Mouse (Mus musculus) ES-E14 (cell line): ENCODE measurements around the gene Grm1. TPM values are rescaled to one million over a fixed set of nuclear protein-coding genes. Genes with fewer than 3 reads are reported as not detected.

Experiments used
- DNase-seq: peaks from one replicate; pipeline ENCODE4 v3.0.0-alpha.2; 2013; ENCODE audit warnings: low read depth, low spot score
- H3K27ac ChIP-seq: 2 replicates; pipeline ENCODE4 v1.5.1; 2012; ENCODE audit warnings: low read depth, mild to moderate bottlenecking, low read length, moderate library complexity, mixed read lengths; ENCODE audit not compliant: poor library complexity, insufficient read depth, severe bottlenecking
- H3K36me3 ChIP-seq: 2 replicates; pipeline ENCODE4 v1.6.1; 2012; ENCODE audit warnings: mild to moderate bottlenecking, low read length, moderate library complexity, mixed read lengths; ENCODE audit not compliant: control insufficient read depth, poor library complexity, insufficient read depth, severe bottlenecking
- H3K4me1 ChIP-seq, 2 experiments: fragments of 150-350 bp in 1 of 2; sonication (generic) in 1 of 2; 2 replicates each; pipeline ENCODE4 v1.6.1; 2012; ENCODE audit warnings: low read length in 2 of 2, mild to moderate bottlenecking in 1 of 2, mixed read lengths in 1 of 2; ENCODE audit not compliant: control insufficient read depth in 2 of 2, insufficient read depth in 2 of 2, poor library complexity in 1 of 2
- H3K4me3 ChIP-seq, 2 experiments: fragments of 150-350 bp in 1 of 2; sonication (generic) in 1 of 2; 2 replicates each; pipeline ENCODE4 v1.5.1; 2012; ENCODE audit warnings: low read length in 2 of 2, low read depth in 1 of 2, mild to moderate bottlenecking in 1 of 2, mixed read lengths in 1 of 2; ENCODE audit not compliant: insufficient read depth in 1 of 2, poor library complexity in 1 of 2, severe bottlenecking in 1 of 2
- H3K9ac ChIP-seq: 2 replicates; pipeline ENCODE4 v1.6.1; 2012; ENCODE audit warnings: low read depth, mild to moderate bottlenecking, low read length, mixed read lengths; ENCODE audit not compliant: poor library complexity, insufficient read depth, severe bottlenecking
- H3K9me3 ChIP-seq: fragments of 150-350 bp; sonication (generic); 2 replicates; pipeline ENCODE4 v1.6.1; 2012; ENCODE audit warnings: low read depth, mild to moderate bottlenecking, low read length; ENCODE audit not compliant: control insufficient read depth, insufficient read depth
- CHD2 ChIP-seq: IDR thresholded peaks from 2 replicates; pipeline ENCODE4 v1.6.1; 2014; ENCODE audit warnings: mild to moderate bottlenecking, low read depth, low read length, inconsistent platforms
- HCFC1 ChIP-seq: IDR thresholded peaks from 2 replicates; pipeline ENCODE4 v1.6.1; 2012; ENCODE audit warnings: low read length, inconsistent platforms, borderline replicate concordance; ENCODE audit not compliant: insufficient read depth
- MAFK ChIP-seq: IDR thresholded peaks from 2 replicates; pipeline ENCODE4 v1.6.1; 2014; ENCODE audit warnings: mild to moderate bottlenecking, low read depth, low read length, inconsistent platforms; ENCODE audit not compliant: insufficient read depth
- ZC3H11A ChIP-seq: IDR thresholded peaks from 2 replicates; pipeline ENCODE4 v1.6.1; 2012; ENCODE audit warnings: low read depth, mild to moderate bottlenecking, inconsistent platforms, low read length, borderline replicate concordance
- ZNF384 ChIP-seq: IDR thresholded peaks from 2 replicates; pipeline ENCODE4 v1.6.1; 2012; ENCODE audit warnings: low read depth, low read length, inconsistent platforms
- in situ Hi-C, 2 experiments: fragments of 600-800 bp; cut with MboI; formaldehyde crosslinking; loops; one replicate each; pipeline ENCODE4 v1.15.1; 2025; ENCODE audit warnings: low sequenced_read_pairs in 2 of 2, inconsistent platforms in 1 of 2; ENCODE audit not compliant: unreplicated experiment in 2 of 2
- total RNA-seq: library from RNA; depleted of rRNA; stranded (reverse); fragments of 300-350 nt; gene quantifications from 2 replicates; pipeline ENCODE4 v1.2.3, GENCODE M21; 2012

The Grm1 gene
- total RNA-seq, 1 experiment: not detected

GRCm38 (mm10) chr10:10812750-10813711 lies 269.1 kb downstream of the Grm1 start:
- Histone ChIP-seq H3K36me3 (no peaks in the 10 kb centered on the region), H3K4me1 (no peaks in the 10 kb centered on the region), H3K9ac (no peak overlapping the region), H3K4me3 (no peak overlapping the region), H3K27ac (no peak overlapping the region), H3K9me3 (no peaks in the 10 kb centered on the region)
- in situ Hi-C loops: no loop called here
- no peak for DNase-seq
- TF ChIP-seq MAFK (no peak), ZC3H11A (no peak), HCFC1 (no peak), ZNF384 (no peak), CHD2 (no peak)

GRCm38 (mm10) chr10:10809777-10810176 lies 272.4 kb downstream of the Grm1 start:
- Histone ChIP-seq H3K4me3 (no peak overlapping the region), H3K36me3 (no peaks in the 10 kb centered on the region), H3K9ac (no peak overlapping the region), H3K9me3 (no peaks in the 10 kb centered on the region), H3K27ac (no peak overlapping the region), H3K4me1 (no peaks in the 10 kb centered on the region)
- DNase-seq: no peak
- TF ChIP-seq ZNF384 (no peak), HCFC1 (no peak), CHD2 (no peak), MAFK (no peak), ZC3H11A (no peak)
- in situ Hi-C loops: no loop called here

- no peak overlapping the region for H3K9ac ChIP-seq
- in situ Hi-C loops: no loop called here
- H3K36me3 ChIP-seq: no peaks in the 10 kb centered on the region
- no peak for DNase-seq
- no peak overlapping the region for H3K27ac ChIP-seq
- no peaks in the 10 kb centered on the region for H3K4me1 ChIP-seq
- no peaks in the 10 kb centered on the region for H3K9me3 ChIP-seq
- no peak overlapping the region for H3K4me3 ChIP-seq
- TF ChIP-seq HCFC1 (no peak), ZNF384 (no peak), CHD2 (no peak), ZC3H11A (no peak), MAFK (no peak)
These were observed 286.8 kb downstream of the Grm1 start for GRCm38 (mm10) chr10:10795321-10795720.

- Histone ChIP-seq H3K9ac (no peak overlapping the region), H3K27ac (no peak overlapping the region), H3K4me3 (no peak overlapping the region), H3K4me1 (no peaks in the 10 kb centered on the region), H3K9me3 (no peaks in the 10 kb centered on the region), H3K36me3 (no peaks in the 10 kb centered on the region)
- no peak for TF ChIP-seq ZNF384
- DNase-seq: no peak
- in situ Hi-C loops: no loop called here
These were observed 291.7 kb downstream of the Grm1 start for GRCm38 (mm10) chr10:10790458-10790857.

GRCm38 (mm10) chr10:10789967-10790366 lies 292.2 kb downstream of the Grm1 start:
- no peak overlapping the region for H3K27ac ChIP-seq
- no peak for TF ChIP-seq MAFK
- TF ChIP-seq ZNF384: no peak
- no peak for TF ChIP-seq HCFC1
- no peak for TF ChIP-seq ZC3H11A
- no peak for TF ChIP-seq CHD2
- DNase-seq: no peak
- no peaks in the 10 kb centered on the region for H3K4me1 ChIP-seq
- no peak overlapping the region for H3K4me3 ChIP-seq
- no peaks in the 10 kb centered on the region for H3K9me3 ChIP-seq
- in situ Hi-C loops: no loop called here
- H3K36me3 ChIP-seq: no peaks in the 10 kb centered on the region
- no peak overlapping the region for H3K9ac ChIP-seq
